Mouse (Mus musculus) retina, embryonic 14.5 days (tissue): Measurements from ENCODE around the gene Ywhab.
A peak's percentile ranks its signal among the peaks of the same experiment; 100 is the strongest.

Source experiments
- DNase-seq: peaks from one replicate; pipeline ENCODE4 v3.0.0-alpha.2; 2015; ENCODE audit warnings: low spot score

Ywhab gene

DNA sequence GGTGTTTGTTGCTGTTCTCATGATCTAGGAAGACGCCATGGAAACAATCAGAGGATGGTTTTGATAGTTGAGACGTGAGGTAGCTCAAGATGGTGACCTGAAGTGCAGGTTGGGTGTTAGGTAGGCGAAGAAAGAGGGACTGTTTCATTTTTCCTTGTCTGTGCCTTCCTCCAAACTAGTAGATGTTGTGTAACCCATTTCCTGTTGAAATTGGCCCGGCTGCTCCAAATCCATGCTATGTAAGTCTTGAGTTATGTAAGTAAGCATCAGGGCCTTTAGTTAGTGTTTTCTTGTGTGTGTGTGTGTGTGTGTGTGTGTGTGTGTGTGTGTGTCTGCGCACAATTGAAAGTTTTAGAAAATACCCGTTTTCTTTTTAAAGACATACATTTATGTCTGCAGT lies 14.5 kb downstream of the Ywhab start:
- no peak for DNase-seq

DNA sequence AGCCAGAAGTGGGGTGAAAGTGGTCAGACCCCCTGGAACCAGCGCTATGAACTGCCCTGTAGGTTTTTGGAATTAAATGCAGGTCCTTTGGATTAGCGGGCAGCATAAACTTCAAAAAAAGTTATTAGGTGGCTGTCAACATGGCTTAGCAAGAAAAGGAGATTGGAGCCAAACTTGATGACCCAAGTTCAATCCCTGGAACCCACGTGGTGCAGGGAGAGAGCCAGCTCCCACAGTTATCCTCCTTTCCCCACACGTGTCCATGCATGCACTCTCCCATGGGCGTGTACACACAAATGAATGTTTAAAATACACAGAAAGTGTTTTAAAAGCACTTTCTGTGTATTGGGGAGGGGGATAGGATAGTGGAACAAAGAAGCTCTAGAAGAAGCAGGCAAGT lies 15.7 kb downstream of the Ywhab start:
- DNase-seq, result no peak

DNA sequence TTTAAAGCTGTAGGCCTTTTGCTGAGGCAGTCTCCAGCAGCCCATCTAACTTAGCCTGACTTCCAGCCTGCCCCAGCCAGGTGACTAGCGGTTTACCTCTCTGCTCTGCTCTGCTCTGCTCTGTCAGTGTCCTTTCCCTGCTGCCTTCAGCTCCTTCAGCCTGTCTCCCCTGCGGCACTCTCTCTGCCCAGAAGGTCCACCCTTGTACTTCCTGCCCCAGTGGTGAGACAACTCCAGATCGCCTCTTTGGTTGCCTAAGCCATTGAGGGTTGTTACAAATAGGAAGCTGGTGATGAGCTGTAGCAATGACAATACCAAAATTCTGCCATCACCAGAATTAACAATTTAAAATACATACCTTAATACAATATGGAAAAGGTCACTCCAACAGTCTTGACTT lies 16.2 kb downstream of the Ywhab start:
- DNase-seq, result no peak

DNA sequence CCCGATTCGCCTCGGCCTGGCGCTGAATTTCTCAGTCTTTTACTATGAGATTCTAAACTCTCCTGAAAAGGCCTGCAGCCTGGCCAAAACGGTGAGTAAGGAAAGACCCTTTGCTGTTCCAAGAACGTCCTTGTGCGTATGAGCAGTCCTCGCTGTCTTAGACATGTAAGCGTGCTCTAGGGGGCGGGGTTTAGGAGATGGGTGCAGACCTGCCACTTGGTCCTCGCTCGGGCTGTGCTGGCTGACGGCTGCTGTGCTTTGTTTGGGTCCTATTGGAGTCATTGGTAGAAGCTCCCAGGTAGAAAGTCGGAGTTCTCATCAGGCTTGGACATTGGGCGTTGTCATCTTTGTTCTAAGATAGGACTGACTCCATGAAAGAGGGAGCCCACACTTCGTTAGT lies 20.5 kb downstream of the Ywhab start:
- DNase-seq, result no peak

DNA sequence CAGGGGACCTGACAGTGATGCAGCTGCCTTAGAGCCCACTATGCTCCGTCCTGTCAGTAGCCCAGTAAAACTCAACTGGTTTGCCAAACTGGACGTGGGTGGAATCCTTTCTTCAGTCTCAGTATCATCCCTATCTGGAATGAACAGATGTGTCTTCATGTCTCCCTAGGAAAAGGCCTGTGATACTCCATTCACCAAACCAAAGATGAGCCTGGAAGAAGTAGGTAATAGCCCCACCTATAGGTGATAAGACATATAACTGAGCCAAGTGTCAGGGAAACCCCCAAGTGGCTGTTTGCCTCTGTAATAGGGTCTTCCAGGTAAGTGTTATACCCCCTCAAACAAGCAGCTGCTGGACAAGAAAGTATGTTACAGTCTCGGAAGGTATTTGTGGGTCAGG lies 24.1 kb downstream of the Ywhab start:
- DNase-seq, result peak; percentile 15

DNA sequence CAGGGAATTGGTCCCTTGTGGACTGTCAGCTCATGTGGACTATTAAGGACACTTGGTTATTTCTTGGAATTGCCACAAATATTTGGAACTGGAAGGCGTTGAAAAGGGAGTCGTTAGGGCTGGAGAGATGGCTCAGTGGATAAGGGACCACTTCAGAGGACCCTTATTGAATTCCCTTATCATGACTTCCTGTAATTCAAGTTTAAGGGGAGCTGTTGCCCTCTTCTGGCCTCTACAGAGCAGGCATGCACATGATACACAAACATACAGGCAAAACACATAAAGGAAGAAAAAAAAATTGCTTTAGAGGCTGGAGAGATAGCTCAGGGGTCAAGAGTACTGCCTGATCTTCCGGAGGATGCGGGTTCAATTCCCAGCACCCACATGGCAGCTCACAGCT lies 25.2 kb downstream of the Ywhab start:
- DNase-seq, result no peak

DNA sequence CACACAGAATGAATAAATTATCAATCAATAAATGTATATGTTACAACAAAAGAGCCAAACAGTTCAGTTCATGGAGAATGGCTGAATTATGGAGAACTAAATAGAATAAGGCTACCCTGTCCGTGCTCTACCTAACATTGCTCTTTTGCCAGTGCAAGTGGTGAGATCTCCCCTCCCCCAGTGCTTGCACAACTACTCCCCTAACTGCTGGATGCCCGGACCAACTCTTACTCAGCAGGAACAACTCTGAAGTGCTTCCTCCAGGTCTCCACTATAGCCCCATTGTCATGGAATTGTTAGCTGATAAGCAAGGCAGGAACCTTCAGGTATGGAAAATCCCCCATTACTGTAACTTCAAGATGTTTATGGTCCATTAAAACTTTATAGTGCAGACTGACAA lies 27.3 kb downstream of the Ywhab start:
- DNase-seq, result no peak

DNA sequence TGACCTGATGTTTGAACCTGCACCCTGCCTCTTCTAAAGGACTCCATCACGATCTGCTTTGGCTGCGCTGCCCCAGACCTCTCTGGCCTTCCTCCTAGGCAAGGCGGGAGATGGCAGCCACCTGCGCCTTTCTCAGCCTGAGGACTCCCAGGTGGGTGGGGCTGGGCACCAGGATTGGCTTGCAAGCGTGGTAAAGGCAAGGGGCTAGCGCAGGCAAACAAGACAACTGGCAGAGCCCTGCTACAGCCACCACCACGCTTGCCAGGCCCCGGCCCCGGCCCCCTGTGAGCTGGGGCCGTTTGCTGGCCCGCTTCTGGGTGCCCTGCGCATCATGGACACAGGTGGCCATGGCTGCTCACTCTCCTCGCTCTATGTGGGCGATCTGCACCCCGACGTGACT lies 30.4 kb downstream of the Ywhab start, which contains the start of gene Pabpc1l:
Gene Pabpc1l, plus strand, starts transcription at position 301 of the 400 bp plus-strand sequence.
- DNase-seq, result no peak

DNA sequence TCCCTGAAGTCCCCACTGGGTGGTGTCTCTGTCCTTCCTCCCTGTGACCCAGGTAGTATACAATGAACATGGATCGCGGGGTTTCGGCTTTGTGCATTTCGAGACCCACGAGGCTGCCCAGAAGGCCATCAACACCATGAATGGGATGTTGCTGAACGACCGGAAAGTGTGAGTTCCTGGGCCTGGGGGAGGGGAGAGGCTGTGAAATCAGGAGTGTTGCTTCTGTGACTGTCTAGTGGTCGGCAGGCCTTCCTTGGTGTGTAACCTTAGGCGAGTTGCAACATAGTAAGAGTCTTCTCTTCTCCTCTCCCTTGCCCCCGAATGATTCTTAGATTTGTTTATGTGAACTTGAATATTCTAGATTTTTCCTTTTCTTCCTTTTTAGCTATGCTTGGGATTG lies 36.4 kb downstream of the Ywhab start:
- no peak for DNase-seq

DNA sequence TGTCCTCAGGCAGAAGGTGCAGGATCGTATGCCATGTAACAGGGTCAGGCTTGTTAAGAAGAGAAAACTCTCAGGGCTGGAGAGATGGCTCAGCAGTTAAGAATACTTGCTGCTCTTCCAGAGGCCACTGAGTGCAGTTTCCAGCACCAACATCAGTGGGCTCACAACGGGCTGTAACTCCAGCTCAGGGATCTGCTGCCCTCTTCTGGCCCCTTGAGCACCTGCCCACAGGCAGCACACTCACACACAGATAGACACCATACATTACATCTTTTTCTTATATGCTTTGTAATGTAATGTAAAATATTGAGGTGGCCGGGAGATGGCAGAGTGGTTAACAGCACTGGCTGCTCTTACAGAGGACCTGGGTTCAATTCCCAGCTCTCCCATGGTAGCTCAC lies 38.2 kb downstream of the Ywhab start:
- no peak for DNase-seq

DNA sequence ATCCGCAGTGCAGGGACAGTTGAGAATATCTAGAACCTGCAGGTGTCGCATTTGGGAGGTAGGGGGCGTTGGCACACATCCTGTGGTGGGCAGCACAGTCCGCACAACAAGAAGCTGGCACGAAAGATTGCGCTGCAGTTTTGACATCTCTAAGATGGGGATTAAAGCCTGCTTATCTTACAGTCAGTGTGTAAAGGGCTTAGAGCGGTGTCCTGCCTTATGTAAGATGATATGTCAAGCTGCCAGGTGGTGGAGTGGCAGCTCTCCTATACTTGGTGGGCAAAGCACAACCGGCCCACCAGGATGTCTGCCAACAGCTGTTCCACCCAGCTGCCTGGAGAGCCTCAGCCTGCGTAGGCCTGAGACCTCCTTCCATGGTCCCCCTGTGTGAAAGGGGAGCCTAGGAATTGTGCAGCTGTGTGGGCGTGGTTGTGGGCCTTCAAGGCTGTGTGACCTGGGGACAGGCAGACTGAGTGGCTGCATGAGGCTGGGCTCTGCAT lies 41.8 kb downstream of the Ywhab start:
- DNase-seq, result peak; percentile 32

DNA sequence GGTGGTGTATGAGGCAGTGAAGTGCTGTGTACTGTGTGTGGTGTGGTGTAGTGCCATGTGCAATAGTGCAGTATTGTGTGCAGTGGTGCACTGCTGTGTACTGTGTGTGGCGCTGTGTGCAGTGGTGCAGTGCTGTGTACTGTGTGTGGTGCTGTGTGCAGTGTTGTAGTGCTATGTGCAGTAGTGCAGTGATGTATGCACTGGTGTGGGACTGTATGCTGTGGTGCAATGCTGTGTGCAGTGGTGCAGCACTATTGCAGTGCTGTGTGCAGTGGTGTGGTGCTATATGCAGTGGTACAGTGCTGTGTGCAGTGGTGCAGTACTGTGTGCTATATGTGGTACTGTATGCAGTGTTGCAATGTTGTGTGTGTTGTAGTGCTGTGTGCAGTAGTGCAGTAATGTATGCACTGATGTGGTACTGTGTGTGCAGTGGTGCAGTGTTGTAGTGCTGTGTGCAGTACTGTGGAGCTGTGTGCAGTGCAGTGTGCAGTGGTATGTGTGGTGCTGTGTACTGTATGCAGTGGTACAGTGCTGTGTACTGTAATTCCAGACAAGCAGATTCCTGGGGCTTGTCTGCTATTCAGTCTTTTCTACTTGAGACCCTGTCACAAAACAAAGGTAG lies 43.8 kb downstream of the Ywhab start:
- no peak for DNase-seq

DNA sequence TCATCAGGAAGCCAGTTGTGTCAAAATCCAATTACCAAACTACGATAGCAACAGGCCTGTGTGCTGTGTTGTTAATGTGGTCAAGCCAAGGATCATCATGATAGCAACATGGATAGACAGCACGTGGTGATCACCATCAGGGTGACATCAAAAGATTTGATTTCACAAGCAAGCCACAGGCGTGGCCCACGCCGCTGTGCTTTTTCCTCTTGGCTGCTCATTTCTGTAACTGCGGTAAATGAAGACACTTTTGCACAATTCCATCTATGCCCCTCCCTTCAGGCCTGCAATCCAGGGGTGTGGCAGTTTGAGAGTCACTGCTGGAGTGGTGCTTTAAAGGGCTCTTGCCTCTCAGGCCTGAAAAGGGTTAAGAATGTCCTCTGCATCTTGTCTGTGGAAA lies 46.2 kb downstream of the Ywhab start:
- no peak for DNase-seq

DNA sequence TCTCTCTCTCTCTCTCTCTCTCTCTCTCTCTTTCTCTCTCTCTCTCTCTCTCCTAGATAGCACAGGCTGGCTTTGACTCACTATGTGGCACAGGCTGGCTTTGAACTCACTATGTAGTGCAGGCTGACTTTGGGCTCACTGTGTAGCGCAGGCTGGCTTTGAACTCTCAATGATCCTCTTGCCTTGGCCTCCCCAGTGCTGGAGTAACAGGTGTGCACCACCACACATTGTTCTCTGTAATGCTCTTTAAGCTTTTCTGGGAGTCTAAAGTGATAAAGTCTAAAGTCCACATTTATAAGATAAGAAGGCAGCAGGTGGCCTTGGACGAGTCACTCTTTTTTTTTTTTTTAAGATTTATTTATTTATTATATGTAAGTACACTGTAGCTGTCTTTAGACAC lies 46.8 kb downstream of the Ywhab start:
- no peak for DNase-seq

DNA sequence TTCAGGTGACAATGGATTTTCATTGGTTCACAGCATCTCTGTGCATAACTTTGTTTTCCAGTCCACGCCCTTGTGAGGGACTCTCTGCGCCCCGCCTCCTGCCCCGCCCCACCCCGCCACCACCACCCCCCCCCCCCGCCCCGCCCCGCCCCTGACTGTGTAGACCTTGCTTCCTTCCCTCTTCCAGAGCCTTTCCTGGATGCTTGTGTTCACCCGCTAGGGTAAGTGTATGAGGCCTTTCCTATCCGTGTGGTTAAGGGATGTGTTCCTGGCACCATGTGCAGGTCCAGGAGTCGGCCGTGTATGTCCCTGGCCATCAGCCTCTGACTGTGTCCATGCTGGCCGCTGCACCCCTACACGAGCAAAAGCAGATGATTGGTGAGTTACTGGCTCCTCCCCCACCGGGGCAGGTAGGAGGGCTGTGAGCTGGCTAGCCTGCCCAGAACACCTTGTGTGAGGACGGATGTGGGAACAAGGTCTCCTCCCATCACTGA lies 52.5 kb downstream of the Ywhab start:
- peak; percentile 41 for DNase-seq

DNA sequence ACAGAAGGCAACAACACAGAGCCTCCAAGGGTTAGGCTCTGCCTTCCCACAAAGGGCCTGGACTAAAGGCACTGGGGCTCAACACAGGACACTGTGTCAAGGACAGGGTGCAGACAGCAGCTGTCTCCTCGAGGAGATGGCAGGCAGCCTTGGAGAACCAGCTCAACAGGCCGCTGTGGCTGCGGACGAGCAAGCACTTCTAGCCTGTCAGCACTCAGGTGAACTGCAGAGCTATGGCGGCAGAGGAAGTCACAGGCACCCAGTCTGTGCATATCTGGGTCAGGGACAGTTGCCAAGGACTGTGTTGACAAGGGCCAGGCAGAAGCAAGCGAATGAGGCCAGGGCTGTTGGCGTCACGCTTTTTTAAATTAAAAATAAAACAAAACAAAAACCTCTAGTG lies 59.0 kb downstream of the Ywhab start:
- DNase-seq, result no peak

DNA sequence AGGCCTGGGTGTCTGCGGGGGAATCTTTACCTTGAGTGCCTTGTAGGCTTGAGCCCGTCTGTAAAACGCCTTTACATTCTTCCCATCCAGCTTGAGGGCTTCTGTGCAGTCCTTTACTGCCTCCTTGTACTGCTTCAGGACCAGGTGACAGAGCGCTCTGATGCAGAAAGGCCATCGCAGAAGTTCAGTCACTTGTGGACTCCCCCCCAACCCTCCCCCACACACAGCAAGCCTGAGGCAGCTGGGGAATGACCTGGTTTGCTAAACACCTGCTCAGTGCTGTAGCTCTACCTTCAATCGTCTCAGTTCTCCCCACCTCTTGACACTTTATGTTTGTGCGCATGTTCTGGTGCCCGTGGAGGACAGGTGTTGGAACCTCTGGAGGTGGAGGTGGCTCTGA lies 59.9 kb downstream of the Ywhab start:
- no peak for DNase-seq

DNA sequence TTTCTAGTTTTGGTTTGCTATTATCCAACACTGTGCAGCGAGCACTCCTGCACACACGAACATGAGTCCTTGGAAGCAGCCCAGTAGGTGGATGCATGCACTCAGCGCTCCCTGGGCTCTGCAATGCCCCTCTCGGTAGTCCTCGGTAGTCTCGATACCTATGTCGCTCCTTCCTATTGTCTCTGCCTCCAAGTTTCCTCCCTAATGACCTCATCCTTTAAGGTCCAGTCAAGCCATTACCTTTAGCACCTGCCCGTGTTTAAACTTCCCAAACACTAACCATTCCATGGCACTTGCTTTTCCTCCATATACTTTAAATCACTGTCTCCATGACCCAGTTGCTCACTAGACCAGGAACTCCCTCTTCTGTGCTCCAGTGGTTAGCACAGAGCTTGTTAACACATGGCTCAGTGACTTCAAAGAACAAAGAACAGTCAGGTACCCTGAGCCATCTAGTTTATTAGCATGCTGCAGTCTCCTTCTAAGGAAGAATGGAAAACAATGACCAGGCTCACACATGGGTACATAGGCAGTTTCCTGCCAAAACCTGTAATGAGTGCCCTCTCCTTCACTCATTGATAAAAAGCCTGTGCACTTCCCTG lies 65.0 kb downstream of the Ywhab start:
- peak; percentile 64 for DNase-seq
